Mouse (Mus musculus): ENCODE measurements at regions not wholly inside any gene's neighbourhood (a gene's known extent, or its start where the extent isn't known, plus 50 kb on each side); places are given as distances from the start of the nearest gene placed in this dataset.

GRCm38 (mm10) chr5:49816751-49817150 is 242.1 kb downstream of the Adgra3 start:
- TF ChIP-seq TCF12 (IDR thresholded peaks at IDR 0.05; ENCODE audit: low read depth, low read length), result no peak
- TF ChIP-seq CTCF (conservative IDR thresholded peaks at IDR 0.05 in 1 of 2, IDR thresholded peaks at IDR 0.05 in 1 of 2; ENCODE audit: low read depth in 2 of 2, low read length in 2 of 2), result no peak
- TF ChIP-seq POLR2A (IDR thresholded peaks at IDR 0.05; ENCODE audit: low read depth, low read length), result no peak
- TF ChIP-seq MEF2A (IDR thresholded peaks at IDR 0.05; ENCODE audit: borderline replicate concordance, low read depth, low read length), result no peak
- no peak for TF ChIP-seq RAD21 (IDR thresholded peaks at IDR 0.05; ENCODE audit: low read depth, low read length)
- no peak for TF ChIP-seq ETS1 (conservative IDR thresholded peaks at IDR 0.05; ENCODE audit: low read depth, low read length)

Measured in CH12.LX (cell line).